Mouse (Mus musculus): Measurements from ENCODE around the gene Ankrd39.
A peak's percentile ranks its signal among the peaks of the same experiment; 100 is the strongest.

The Ankrd39 gene

DNA sequence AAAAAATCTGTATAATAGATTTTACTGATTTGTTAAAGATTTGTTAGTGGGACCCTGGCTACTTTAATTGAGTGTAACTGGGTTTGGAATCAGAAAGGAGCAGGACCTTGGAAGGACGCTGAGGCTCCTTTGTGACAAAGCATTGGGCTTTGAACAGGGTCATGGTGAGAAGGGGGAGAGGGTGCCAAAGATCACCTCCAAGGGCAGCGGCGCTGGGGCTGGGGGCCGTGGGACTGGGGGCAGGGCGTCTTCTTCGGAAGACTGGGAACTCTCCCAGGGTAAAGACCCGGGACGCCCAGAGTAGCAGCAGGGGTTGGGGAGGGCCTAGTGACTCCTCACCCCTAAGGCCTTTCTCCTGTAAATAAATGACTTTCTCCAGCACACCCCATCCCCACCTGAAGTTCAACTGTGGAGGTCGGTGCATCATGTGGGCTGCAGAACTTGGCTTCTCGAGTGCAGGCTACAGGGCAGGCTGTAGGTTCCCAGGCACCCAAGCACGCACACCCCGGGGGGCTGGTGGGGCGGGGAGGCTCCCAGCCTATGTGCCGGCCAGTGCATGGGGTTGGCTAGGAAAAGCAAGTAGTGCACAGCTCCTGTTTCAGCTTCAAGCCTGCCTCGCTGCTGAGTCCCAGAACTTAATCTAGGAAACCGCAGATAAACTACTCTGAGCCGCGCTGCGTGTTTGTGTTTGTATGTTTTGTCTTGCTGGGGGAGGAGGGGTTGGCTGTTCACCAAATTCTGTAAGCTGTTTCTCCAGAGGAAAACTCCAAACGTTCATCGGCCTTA lies 20.8 kb upstream of the Ankrd39 start:
- H3K4me3 ChIP-seq (replicated peaks; ENCODE audit: low read length) = peak overlapping the region; percentile 52
- H3K4me1 ChIP-seq (replicated peaks; ENCODE audit: low read depth, low read length) = peaks cover 72% of the 10 kb centered on the region
- no peaks in the 10 kb centered on the region for H3K36me3 ChIP-seq (ENCODE audit: insufficient read depth, low read length)
- H3K9me3 ChIP-seq (ENCODE audit: low read length) = no peaks in the 10 kb centered on the region
- H3K27me3 ChIP-seq (ENCODE audit: insufficient read depth, low read length) = peaks cover 38% of the 10 kb centered on the region
- TF ChIP-seq NANOG (IDR thresholded peaks at IDR 0.05; ENCODE audit: borderline replicate concordance, low read length) = no peak
- TF ChIP-seq CTCF (conservative IDR thresholded peaks at IDR 0.05; ENCODE audit: low read length) = no peak
- no peak for TF ChIP-seq POU5F1 (IDR thresholded peaks at IDR 0.05; ENCODE audit: borderline replicate concordance, low read length)

DNA sequence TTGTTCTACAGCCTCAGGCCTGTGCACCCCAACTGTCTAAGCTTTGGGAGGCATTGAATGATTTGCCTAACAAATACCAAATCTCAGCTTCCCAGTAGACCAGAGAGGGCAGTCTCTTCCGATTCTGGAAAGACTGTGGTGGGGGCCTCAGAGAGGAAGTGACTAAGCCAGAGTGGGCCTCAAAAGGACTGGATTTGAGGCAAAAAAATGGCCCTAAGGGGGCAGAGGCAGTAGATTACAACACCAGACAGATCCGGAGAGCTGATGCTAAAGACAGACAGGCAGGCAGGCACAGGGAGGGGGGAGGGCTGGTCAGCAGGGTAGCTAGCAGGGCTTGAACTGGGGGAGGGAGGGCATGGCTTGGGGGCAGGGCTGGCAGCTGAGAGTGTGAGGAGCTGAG lies 19.2 kb upstream of the Ankrd39 start:
- Histone ChIP-seq H3K4me1 (replicated peaks; ENCODE audit: low read depth, low read length) (peaks cover 74% of the 10 kb centered on the region), H3K36me3 (ENCODE audit: insufficient read depth, low read length) (0 out of 2 replicates have a peak, but pooled peaks cover 3% of the 10 kb centered on the region), H3K9me3 (ENCODE audit: low read length) (no peaks in the 10 kb centered on the region), H3K27me3 (ENCODE audit: insufficient read depth, low read length) (peaks cover 46% of the 10 kb centered on the region), H3K4me3 (replicated peaks; ENCODE audit: low read length) (no peak overlapping the region)
- no peak for TF ChIP-seq NANOG (IDR thresholded peaks at IDR 0.05; ENCODE audit: borderline replicate concordance, low read length)
- no peak for TF ChIP-seq CTCF (conservative IDR thresholded peaks at IDR 0.05; ENCODE audit: low read length)
- no peak for TF ChIP-seq POU5F1 (IDR thresholded peaks at IDR 0.05; ENCODE audit: borderline replicate concordance, low read length)

DNA sequence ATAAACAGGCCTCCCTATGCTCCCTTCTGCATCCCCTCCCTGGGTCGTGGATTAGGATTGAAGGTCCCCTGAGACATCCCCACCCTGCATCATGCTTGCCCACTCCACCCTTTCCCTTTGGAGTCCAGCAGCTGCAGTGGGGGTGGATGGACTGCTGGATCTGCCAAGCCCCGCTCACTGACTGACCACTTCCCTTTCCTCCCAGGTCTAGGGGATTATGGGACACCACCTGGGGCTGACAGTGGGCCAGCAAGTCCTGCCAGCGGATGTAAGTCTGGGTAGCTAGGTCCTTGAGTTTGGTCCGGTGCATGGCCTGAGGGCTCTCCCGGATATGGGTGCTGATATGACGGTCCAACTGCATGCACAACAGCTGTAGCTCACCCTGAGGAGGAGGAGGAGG lies 16.9 kb upstream of the Ankrd39 start:
- Histone ChIP-seq H3K4me1 (replicated peaks; ENCODE audit: low read depth, low read length) (peaks cover 70% of the 10 kb centered on the region), H3K9me3 (ENCODE audit: low read length) (no peaks in the 10 kb centered on the region), H3K36me3 (ENCODE audit: insufficient read depth, low read length) (0 out of 2 replicates have a peak, but pooled peaks cover 5% of the 10 kb centered on the region), H3K4me3 (replicated peaks; ENCODE audit: low read length) (no peak overlapping the region), H3K27me3 (ENCODE audit: insufficient read depth, low read length) (peaks cover 65% of the 10 kb centered on the region)
- TF ChIP-seq NANOG (IDR thresholded peaks at IDR 0.05; ENCODE audit: borderline replicate concordance, low read length) (no peak), CTCF (conservative IDR thresholded peaks at IDR 0.05; ENCODE audit: low read length) (no peak), POU5F1 (IDR thresholded peaks at IDR 0.05; ENCODE audit: borderline replicate concordance, low read length) (no peak)

DNA sequence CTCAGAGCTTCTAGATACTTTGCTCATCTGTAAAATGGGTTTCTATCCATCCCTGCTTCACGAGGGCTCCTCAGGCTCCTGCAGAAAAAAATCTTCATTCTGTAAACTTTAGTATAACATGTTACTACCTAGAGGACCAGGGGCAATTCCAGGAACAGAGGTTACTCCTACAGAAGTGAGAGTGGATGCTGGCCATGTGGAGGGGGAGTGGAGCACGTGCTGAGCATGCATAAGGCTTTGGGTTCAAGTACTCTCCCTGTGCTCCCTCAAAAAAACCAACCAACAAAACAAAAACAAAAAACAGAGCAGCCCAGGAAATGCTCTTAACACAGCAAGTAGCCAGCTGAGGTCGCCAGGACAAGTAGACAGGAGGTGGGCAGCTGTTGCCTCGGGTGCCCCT lies 16.4 kb upstream of the Ankrd39 start:
- 0 out of 2 replicates have a peak, but pooled peaks cover 5% of the 10 kb centered on the region for H3K36me3 ChIP-seq (ENCODE audit: insufficient read depth, low read length)
- H3K4me3 ChIP-seq (replicated peaks; ENCODE audit: low read length) = no peak overlapping the region
- H3K27me3 ChIP-seq (ENCODE audit: insufficient read depth, low read length) = peaks cover 70% of the 10 kb centered on the region
- TF ChIP-seq CTCF (conservative IDR thresholded peaks at IDR 0.05; ENCODE audit: low read length) (no peak), POU5F1 (IDR thresholded peaks at IDR 0.05; ENCODE audit: borderline replicate concordance, low read length) (no peak), NANOG (IDR thresholded peaks at IDR 0.05; ENCODE audit: borderline replicate concordance, low read length) (no peak)
- H3K4me1 ChIP-seq (replicated peaks; ENCODE audit: low read depth, low read length) = peaks cover 70% of the 10 kb centered on the region
- H3K9me3 ChIP-seq (ENCODE audit: low read length) = no peaks in the 10 kb centered on the region

DNA sequence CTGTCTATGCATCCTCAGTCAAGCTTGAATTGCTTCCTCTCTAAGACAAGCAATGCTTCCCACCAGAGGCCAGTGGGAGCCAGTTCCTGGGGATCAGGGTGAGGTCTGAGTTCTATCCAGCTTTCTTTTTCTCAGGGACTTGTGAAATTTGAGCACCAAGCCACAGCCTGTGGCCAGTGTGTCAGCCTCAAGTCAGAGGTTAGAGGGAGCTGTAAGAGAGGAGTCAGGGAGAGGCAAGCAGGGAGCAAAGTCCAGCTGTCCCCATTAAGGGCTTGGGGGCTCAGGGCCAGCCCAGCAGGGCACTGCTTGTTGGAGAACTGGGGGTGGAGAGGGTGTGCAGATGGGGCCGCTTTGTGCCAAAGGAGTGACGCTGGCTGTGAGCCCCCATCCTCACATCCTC lies 16.0 kb upstream of the Ankrd39 start:
- no peak for TF ChIP-seq POU5F1 (IDR thresholded peaks at IDR 0.05; ENCODE audit: borderline replicate concordance, low read length)
- no peak for TF ChIP-seq NANOG (IDR thresholded peaks at IDR 0.05; ENCODE audit: borderline replicate concordance, low read length)
- TF ChIP-seq CTCF (conservative IDR thresholded peaks at IDR 0.05; ENCODE audit: low read length) = no peak

DNA sequence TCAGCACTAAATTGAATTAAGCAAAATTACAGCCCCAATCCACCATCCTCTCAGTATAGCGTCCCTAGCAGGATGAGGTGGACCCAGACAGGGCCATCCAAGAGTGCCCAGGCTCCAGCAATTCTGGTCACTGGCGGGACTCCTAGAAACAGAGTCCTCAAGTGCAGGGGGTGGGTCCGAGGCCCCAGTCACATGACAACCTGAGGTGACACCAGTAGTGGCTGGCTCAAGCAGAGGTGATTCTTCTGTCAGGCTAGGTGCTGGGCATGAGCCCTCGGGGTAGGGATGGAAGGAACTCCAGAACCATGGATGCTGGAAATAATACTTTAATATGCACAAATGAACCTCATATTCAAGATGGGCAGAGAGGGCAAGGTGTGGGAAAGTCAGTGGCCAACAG lies 15.1 kb upstream of the Ankrd39 start:
- peaks cover 61% of the 10 kb centered on the region for H3K4me1 ChIP-seq (replicated peaks; ENCODE audit: low read depth, low read length)
- no peaks in the 10 kb centered on the region for H3K9me3 ChIP-seq (ENCODE audit: low read length)
- H3K4me3 ChIP-seq (replicated peaks; ENCODE audit: low read length) = no peak overlapping the region
- H3K27me3 ChIP-seq (ENCODE audit: insufficient read depth, low read length) = peaks cover 80% of the 10 kb centered on the region
- no peak for TF ChIP-seq POU5F1 (IDR thresholded peaks at IDR 0.05; ENCODE audit: borderline replicate concordance, low read length)
- no peak for TF ChIP-seq NANOG (IDR thresholded peaks at IDR 0.05; ENCODE audit: borderline replicate concordance, low read length)
- no peak for TF ChIP-seq CTCF (conservative IDR thresholded peaks at IDR 0.05; ENCODE audit: low read length)
- H3K36me3 ChIP-seq (ENCODE audit: insufficient read depth, low read length) = 0 out of 2 replicates have a peak, but pooled peaks cover 5% of the 10 kb centered on the region

More for the DNA sequence above, 16.0 kb upstream of the Ankrd39 start:
- peaks cover 73% of the 10 kb centered on the region for H3K27me3 ChIP-seq (ENCODE audit: insufficient read depth, low read length)
- H3K36me3 ChIP-seq (ENCODE audit: insufficient read depth, low read length) = 0 out of 2 replicates have a peak, but pooled peaks cover 5% of the 10 kb centered on the region
- no peaks in the 10 kb centered on the region for H3K9me3 ChIP-seq (ENCODE audit: low read length)
- peaks cover 69% of the 10 kb centered on the region for H3K4me1 ChIP-seq (replicated peaks; ENCODE audit: low read depth, low read length)
- no peak overlapping the region for H3K4me3 ChIP-seq (replicated peaks; ENCODE audit: low read length)

DNA sequence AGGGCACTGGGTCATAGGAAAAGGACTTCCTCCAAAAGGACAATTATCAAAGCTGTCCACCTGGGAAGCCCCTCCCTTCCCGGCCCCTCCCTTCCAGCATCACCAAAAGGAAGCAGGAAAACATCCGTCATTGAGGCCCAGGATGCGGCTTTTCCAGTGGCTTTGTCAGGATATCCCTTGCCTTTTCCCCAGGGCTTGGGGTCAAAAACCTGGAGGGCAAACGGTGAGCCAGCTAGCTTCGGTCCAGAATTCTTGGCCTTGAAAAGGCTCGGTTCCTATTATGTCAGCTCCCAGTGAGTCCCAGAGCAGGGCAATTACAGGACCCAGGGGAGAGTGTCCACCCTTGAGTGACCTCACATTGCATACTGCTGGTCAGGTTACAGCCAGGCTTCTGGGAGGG lies 13.7 kb upstream of the Ankrd39 start:
- Histone ChIP-seq H3K4me3 (replicated peaks; ENCODE audit: low read length) (no peak overlapping the region), H3K36me3 (ENCODE audit: insufficient read depth, low read length) (0 out of 2 replicates have a peak, but pooled peaks cover 5% of the 10 kb centered on the region), H3K4me1 (replicated peaks; ENCODE audit: low read depth, low read length) (peaks cover 56% of the 10 kb centered on the region), H3K27me3 (ENCODE audit: insufficient read depth, low read length) (peaks cover 86% of the 10 kb centered on the region), H3K9me3 (ENCODE audit: low read length) (no peaks in the 10 kb centered on the region)
- no peak for TF ChIP-seq POU5F1 (IDR thresholded peaks at IDR 0.05; ENCODE audit: borderline replicate concordance, low read length)
- no peak for TF ChIP-seq CTCF (conservative IDR thresholded peaks at IDR 0.05; ENCODE audit: low read length)
- no peak for TF ChIP-seq NANOG (IDR thresholded peaks at IDR 0.05; ENCODE audit: borderline replicate concordance, low read length)

DNA sequence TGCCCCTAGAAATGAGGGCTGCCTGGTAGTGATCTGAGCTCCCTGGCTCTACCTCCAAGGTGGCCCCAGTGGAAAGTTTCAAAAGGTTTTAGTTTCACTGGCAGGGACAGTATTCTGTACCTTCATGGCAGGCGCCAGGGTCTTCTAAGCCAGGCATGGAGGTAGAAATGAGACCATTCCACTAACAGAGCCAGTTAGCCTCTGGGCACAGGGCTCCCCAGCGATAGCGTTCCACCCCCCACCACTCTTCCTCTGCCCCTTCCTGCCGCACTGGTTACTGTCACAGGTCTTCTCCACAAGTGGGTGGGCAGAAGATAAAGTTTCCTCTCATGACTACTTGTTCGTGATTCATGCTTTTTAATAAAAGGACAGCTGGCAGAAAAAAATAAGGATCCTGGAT lies 12.6 kb upstream of the Ankrd39 start:
- H3K4me1 ChIP-seq (replicated peaks; ENCODE audit: low read depth, low read length) = peaks cover 63% of the 10 kb centered on the region
- H3K27me3 ChIP-seq (ENCODE audit: insufficient read depth, low read length) = peaks cover 90% of the 10 kb centered on the region
- H3K36me3 ChIP-seq (ENCODE audit: insufficient read depth, low read length) = 0 out of 2 replicates have a peak, but pooled peaks cover 5% of the 10 kb centered on the region
- no peak overlapping the region for H3K4me3 ChIP-seq (replicated peaks; ENCODE audit: low read length)
- TF ChIP-seq CTCF (conservative IDR thresholded peaks at IDR 0.05; ENCODE audit: low read length) (no peak), NANOG (IDR thresholded peaks at IDR 0.05; ENCODE audit: borderline replicate concordance, low read length) (no peak), POU5F1 (IDR thresholded peaks at IDR 0.05; ENCODE audit: borderline replicate concordance, low read length) (no peak)
- no peaks in the 10 kb centered on the region for H3K9me3 ChIP-seq (ENCODE audit: low read length)
